Mouse (Mus musculus): ENCODE measurements around the gene Padi2. TPM values are rescaled to one million over a fixed set of nuclear protein-coding genes. Genes with fewer than 3 reads are reported as not detected.

Gene Padi2
- total and polyA plus RNA-seq, 3 experiments, result 0.21 to 0.82 TPM; not detected in 1

DNA sequence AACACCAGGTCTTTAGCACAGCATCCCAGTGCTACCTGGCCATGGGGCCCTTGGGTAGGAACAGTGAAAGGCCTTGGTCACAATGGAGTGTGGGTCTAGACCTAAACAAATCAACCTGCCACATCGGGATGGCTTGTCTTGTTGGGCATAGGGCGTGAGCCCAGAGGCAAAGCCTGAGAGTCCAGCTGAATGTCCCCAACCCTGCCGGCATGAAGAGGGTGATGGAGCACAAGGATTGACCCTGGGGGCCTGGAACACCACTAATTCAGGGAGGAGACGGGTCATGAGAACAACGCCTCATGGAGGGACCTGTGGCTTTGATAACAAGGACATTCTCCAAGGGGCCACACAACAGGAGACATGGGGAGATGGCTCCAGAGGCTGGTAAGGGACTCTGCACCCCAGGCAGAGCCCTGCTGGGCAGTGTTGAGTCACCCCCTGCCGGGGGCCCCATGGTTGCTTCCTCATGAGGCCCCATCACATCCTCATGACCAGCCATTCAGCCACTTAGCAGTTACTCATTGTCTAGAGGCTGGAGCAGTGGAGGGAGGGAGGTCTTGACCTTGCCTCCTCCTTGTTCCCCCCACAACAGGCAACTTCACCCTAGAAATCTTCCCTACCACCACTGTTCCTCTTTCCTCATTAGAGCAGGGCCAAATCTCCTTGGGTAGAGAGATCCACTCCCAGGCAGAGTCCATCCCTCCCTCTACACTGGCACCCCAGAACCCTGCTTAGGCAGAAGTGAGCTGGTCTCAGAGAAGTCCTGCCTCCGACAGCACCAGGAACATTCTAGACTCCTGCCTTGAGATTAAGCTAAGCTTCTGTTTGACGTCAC, 34.1 kb upstream of the Padi2 start:
- TF ChIP-seq GATA1 (IDR thresholded peaks at IDR 0.05; ENCODE audit: borderline replicate concordance, low read length) (no peak), POLR2AphosphoS5 (IDR thresholded peaks at IDR 0.05; ENCODE audit: insufficient replicate concordance, low read depth, low read length) (no peak), TAL1 (conservative IDR thresholded peaks at IDR 0.05; ENCODE audit: low read depth, low read length) (no peak), GATA2 (IDR thresholded peaks at IDR 0.05; ENCODE audit: borderline replicate concordance, low read depth, low read length) (no peak), CTCF (IDR thresholded peaks at IDR 0.05; ENCODE audit: low read depth, low read length) (no peak)
- no peak for DNase-seq (ENCODE audit: low spot score)
- peaks cover 15% of the 10 kb centered on the region; the same call in 1 of the 2 replicates for H3K27me3 ChIP-seq (ENCODE audit: insufficient read depth, low read length)
- ATAC-seq (ENCODE audit: extremely low read depth, insufficient number of reproducible peaks, low FRiP score, poor library complexity, severe bottlenecking), result no peak; the same call in 1 of the 2 replicates
- H3K4me3 ChIP-seq (ENCODE audit: low read depth, low read length), result no peak overlapping the region
- H3K4me1 ChIP-seq (ENCODE audit: insufficient read depth, low read depth, low read length), result no peaks in the 10 kb centered on the region; the same call in 1 of the 2 replicates
- no peaks in the 10 kb centered on the region for H3K36me3 ChIP-seq (replicated peaks)
- no peaks in the 10 kb centered on the region for H3K9me3 ChIP-seq (replicated peaks)

DNA sequence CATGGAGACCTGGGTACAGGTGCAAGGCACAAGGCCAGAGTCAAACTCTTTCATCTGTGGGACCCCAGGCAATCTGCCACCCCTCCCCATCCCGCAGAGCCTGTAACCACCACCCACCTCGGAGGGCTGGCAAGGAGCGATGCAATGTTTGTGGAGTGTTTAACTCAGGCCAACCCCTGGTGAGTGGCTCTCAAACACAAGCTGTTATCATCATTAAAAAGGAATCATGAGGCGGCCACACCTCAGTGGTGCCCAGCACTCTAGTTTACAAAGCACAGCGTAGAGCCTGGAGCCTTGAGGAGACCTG, 33.5 kb upstream of the Padi2 start:
- TF ChIP-seq GATA1 (IDR thresholded peaks at IDR 0.05; ENCODE audit: borderline replicate concordance, low read length) (no peak), CTCF (IDR thresholded peaks at IDR 0.05; ENCODE audit: low read depth, low read length) (no peak), POLR2AphosphoS5 (IDR thresholded peaks at IDR 0.05; ENCODE audit: insufficient replicate concordance, low read depth, low read length) (no peak), TAL1 (conservative IDR thresholded peaks at IDR 0.05; ENCODE audit: low read depth, low read length) (no peak), GATA2 (IDR thresholded peaks at IDR 0.05; ENCODE audit: borderline replicate concordance, low read depth, low read length) (no peak)
- no peak for DNase-seq (ENCODE audit: low spot score)
- H3K4me3 ChIP-seq (ENCODE audit: low read depth, low read length), result no peak overlapping the region
- H3K4me1 ChIP-seq (ENCODE audit: insufficient read depth, low read depth, low read length), result no peaks in the 10 kb centered on the region; the same call in 1 of the 2 replicates
- peaks cover 16% of the 10 kb centered on the region; the same call in 1 of the 2 replicates for H3K27me3 ChIP-seq (ENCODE audit: insufficient read depth, low read length)
- ATAC-seq (ENCODE audit: extremely low read depth, insufficient number of reproducible peaks, low FRiP score, poor library complexity, severe bottlenecking), result no peak
- no peaks in the 10 kb centered on the region for H3K9me3 ChIP-seq (replicated peaks)
- no peaks in the 10 kb centered on the region for H3K36me3 ChIP-seq (replicated peaks)

DNA sequence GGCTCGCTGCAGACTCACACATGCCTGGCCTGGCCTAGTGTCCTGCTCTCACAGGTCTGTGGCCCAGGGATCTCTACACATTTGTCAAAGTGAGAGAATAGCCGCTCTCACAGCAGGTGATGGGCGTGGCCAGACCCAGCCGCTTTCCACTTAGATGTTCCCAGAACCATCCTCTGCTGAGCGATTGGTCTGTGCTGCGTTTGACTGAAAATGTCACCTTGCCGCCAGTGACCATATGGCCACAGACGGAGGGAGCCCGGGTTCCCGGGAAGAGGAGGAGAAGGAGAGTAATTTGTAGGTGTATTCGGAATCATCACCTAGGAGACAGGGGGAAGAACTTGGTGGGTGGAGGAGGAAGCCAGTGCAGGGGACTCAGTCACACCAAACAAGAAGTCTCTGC, 33.1 kb upstream of the Padi2 start:
- no peak overlapping the region for H3K4me3 ChIP-seq (ENCODE audit: low read depth, low read length)
- TF ChIP-seq GATA2 (IDR thresholded peaks at IDR 0.05; ENCODE audit: borderline replicate concordance, low read depth, low read length) (no peak), POLR2AphosphoS5 (IDR thresholded peaks at IDR 0.05; ENCODE audit: insufficient replicate concordance, low read depth, low read length) (no peak), GATA1 (IDR thresholded peaks at IDR 0.05; ENCODE audit: borderline replicate concordance, low read length) (no peak), CTCF (IDR thresholded peaks at IDR 0.05; ENCODE audit: low read depth, low read length) (no peak), TAL1 (conservative IDR thresholded peaks at IDR 0.05; ENCODE audit: low read depth, low read length) (no peak)
- no peaks in the 10 kb centered on the region for H3K36me3 ChIP-seq (replicated peaks)
- no peaks in the 10 kb centered on the region; the same call in 1 of the 2 replicates for H3K4me1 ChIP-seq (ENCODE audit: insufficient read depth, low read depth, low read length)
- DNase-seq (ENCODE audit: low spot score) (no peak), ATAC-seq (ENCODE audit: extremely low read depth, insufficient number of reproducible peaks, low FRiP score, poor library complexity, severe bottlenecking) (no peak)
- H3K27me3 ChIP-seq (ENCODE audit: insufficient read depth, low read length), result peaks cover 14% of the 10 kb centered on the region; the same call in 1 of the 2 replicates
- H3K9me3 ChIP-seq (replicated peaks), result no peaks in the 10 kb centered on the region

DNA sequence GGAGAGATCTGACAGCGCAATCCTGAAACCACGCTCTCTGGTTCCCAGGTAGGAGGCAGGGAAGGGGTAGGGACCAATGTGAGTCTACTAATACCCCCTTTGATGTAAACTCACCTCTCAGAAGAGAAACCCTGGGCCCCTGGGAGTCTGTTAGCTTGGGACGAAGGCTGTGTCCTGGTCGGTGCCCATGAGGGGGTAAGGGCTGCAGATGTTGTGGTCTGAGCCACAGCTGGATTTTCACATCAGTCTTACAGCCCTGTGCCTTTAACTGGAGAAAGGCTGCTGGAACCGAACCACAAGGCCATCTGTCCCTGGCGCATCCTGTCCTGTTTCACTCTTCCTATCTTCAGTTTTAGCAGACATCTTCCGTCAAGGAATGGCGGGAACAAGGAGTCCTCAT, 30.0 kb upstream of the Padi2 start:
- TF ChIP-seq CTCF (IDR thresholded peaks at IDR 0.05; ENCODE audit: low read depth, low read length) (no peak), TAL1 (conservative IDR thresholded peaks at IDR 0.05; ENCODE audit: low read depth, low read length) (no peak), POLR2AphosphoS5 (IDR thresholded peaks at IDR 0.05; ENCODE audit: insufficient replicate concordance, low read depth, low read length) (no peak), GATA2 (IDR thresholded peaks at IDR 0.05; ENCODE audit: borderline replicate concordance, low read depth, low read length) (no peak), GATA1 (IDR thresholded peaks at IDR 0.05; ENCODE audit: borderline replicate concordance, low read length) (no peak)
- peaks cover 11% of the 10 kb centered on the region; the same call in 1 of the 2 replicates for H3K27me3 ChIP-seq (ENCODE audit: insufficient read depth, low read length)
- no peaks in the 10 kb centered on the region for H3K9me3 ChIP-seq (replicated peaks)
- ATAC-seq (ENCODE audit: extremely low read depth, insufficient number of reproducible peaks, low FRiP score, poor library complexity, severe bottlenecking) (no peak), DNase-seq (ENCODE audit: low spot score) (no peak)
- H3K4me3 ChIP-seq (ENCODE audit: low read depth, low read length), result no peak overlapping the region
- H3K36me3 ChIP-seq (replicated peaks), result no peaks in the 10 kb centered on the region
- H3K4me1 ChIP-seq (ENCODE audit: insufficient read depth, low read depth, low read length), result no peaks in the 10 kb centered on the region

DNA sequence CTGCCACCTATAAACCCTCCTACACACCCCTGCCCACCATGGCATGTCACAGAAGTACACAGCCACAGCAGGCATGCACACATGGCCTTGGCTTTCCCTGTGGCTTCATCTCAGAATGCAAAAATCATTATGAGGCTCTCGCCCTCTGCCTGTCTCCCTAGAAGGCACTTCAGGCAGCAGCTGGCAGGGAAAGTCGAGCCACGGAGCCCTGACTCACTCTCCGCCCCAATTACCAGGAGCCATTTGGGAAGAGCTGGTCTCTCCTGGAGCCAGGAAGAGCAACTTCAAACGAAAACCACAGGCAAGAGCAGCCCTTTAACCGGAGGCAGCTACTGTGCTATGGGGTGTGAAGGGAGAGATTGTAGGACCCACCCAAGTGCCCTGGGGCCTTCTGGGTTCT, 29.5 kb upstream of the Padi2 start:
- H3K9me3 ChIP-seq (replicated peaks), result peaks cover under 1% of the 10 kb centered on the region; the same call in 1 of the 2 replicates
- TF ChIP-seq TAL1 (conservative IDR thresholded peaks at IDR 0.05; ENCODE audit: low read depth, low read length) (no peak), CTCF (IDR thresholded peaks at IDR 0.05; ENCODE audit: low read depth, low read length) (no peak), GATA2 (IDR thresholded peaks at IDR 0.05; ENCODE audit: borderline replicate concordance, low read depth, low read length) (no peak)
- no peak overlapping the region for H3K4me3 ChIP-seq (ENCODE audit: low read depth, low read length)
- DNase-seq (ENCODE audit: low spot score), result no peak
- no peak for ATAC-seq (ENCODE audit: extremely low read depth, insufficient number of reproducible peaks, low FRiP score, poor library complexity, severe bottlenecking)
- H3K27me3 ChIP-seq (ENCODE audit: insufficient read depth, low read length), result peaks cover 11% of the 10 kb centered on the region; the same call in 1 of the 2 replicates
- H3K4me1 ChIP-seq (ENCODE audit: insufficient read depth, low read depth, low read length), result no peaks in the 10 kb centered on the region
- no peaks in the 10 kb centered on the region for H3K36me3 ChIP-seq (replicated peaks)

DNA sequence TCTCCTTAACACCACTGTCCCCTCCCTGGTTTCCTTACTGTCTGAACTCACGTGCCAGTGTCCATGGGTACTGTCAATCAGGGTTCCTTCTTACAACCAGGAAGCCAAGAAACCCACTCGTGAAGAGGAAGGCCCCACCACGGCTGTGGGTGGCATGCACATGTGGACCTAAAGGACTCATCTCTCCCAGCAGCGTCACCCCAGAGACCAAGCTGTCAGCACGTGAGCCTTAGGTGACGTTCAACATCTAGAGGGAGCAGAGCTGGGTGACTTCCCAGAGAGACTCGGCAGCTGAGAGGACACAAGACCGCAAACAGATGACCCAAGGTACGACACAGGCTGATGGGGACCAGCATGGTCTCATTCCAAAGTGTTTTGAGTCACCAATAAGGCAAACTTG, 28.7 kb upstream of the Padi2 start:
- Histone ChIP-seq H3K4me1 (ENCODE audit: insufficient read depth, low read depth, low read length) (no peaks in the 10 kb centered on the region), H3K4me3 (ENCODE audit: low read depth, low read length) (no peak overlapping the region), H3K36me3 (replicated peaks) (no peaks in the 10 kb centered on the region), H3K27me3 (ENCODE audit: insufficient read depth, low read length) (peaks cover 6% of the 10 kb centered on the region; the same call in 1 of the 2 replicates), H3K9me3 (replicated peaks) (peaks cover 4% of the 10 kb centered on the region)
- DNase-seq (ENCODE audit: low spot score) (no peak), ATAC-seq (ENCODE audit: extremely low read depth, insufficient number of reproducible peaks, low FRiP score, poor library complexity, severe bottlenecking) (no peak)
- no peak for TF ChIP-seq GATA1 (IDR thresholded peaks at IDR 0.05; ENCODE audit: borderline replicate concordance, low read length)
- no peak for TF ChIP-seq POLR2AphosphoS5 (IDR thresholded peaks at IDR 0.05; ENCODE audit: insufficient replicate concordance, low read depth, low read length)
- no peak for TF ChIP-seq GATA2 (IDR thresholded peaks at IDR 0.05; ENCODE audit: borderline replicate concordance, low read depth, low read length)
- no peak for TF ChIP-seq TAL1 (conservative IDR thresholded peaks at IDR 0.05; ENCODE audit: low read depth, low read length)
- TF ChIP-seq CTCF (IDR thresholded peaks at IDR 0.05; ENCODE audit: low read depth, low read length), result no peak

Data from G1E (cell line).